Mouse (Mus musculus) hindbrain, postnatal 0 days (tissue): ENCODE results near the gene Gm47791. TPM values are rescaled to one million over a fixed set of nuclear protein-coding genes. Genes with fewer than 3 reads are reported as not detected.
A peak's percentile ranks its signal among the peaks of the same experiment; 100 is the strongest.

Experiments
- ATAC-seq: fragments of 200-750 bp; cut with Nextera tagmentation; 2 replicates; pipeline ENCODE4 v1.8.0; 2017; ENCODE audit warnings: mild to moderate bottlenecking, moderate TSS enrichment, moderate library complexity
- DNase-seq: peaks from one replicate; pipeline ENCODE4 v3.0.0-alpha.2; 2015; ENCODE audit warnings: low spot score
- H3K27ac ChIP-seq: fragments of 300-500 bp; sonication (generic); 2 replicates; pipeline ENCODE4 v1.5.1; 2014; ENCODE audit warnings: mild to moderate bottlenecking
- H3K27me3 ChIP-seq: fragments of 300-500 bp; sonication (generic); 2 replicates; pipeline ENCODE4 v1.6.1; 2014; ENCODE audit warnings: low read length, mixed read lengths; ENCODE audit not compliant: insufficient read depth
- H3K36me3 ChIP-seq: fragments of 300-500 bp; sonication (generic); 2 replicates; pipeline ENCODE4 v1.6.1; 2014; ENCODE audit warnings: low read length, mixed read lengths; ENCODE audit not compliant: insufficient read depth
- H3K4me1 ChIP-seq: fragments of 300-500 bp; sonication (generic); 2 replicates; pipeline ENCODE4 v1.6.1; 2014; ENCODE audit warnings: antibody characterized with exemption, low read length, mixed read lengths; ENCODE audit not compliant: insufficient read depth
- H3K4me2 ChIP-seq: fragments of 300-500 bp; sonication (generic); 2 replicates; pipeline ENCODE4 v1.6.1; 2014; ENCODE audit warnings: low read depth, mild to moderate bottlenecking, low read length, moderate library complexity, mixed read lengths
- H3K4me3 ChIP-seq: fragments of 300-500 bp; sonication (generic); 2 replicates; pipeline ENCODE4 v1.5.1; 2014; ENCODE audit warnings: low read length
- H3K9ac ChIP-seq: fragments of 300-500 bp; sonication (generic); replicated peaks from 2 replicates; pipeline ENCODE4 v1.6.1; 2014; ENCODE audit warnings: mild to moderate bottlenecking, low read length, moderate library complexity, mixed read lengths
- H3K9me3 ChIP-seq: fragments of 300-500 bp; sonication (generic); 2 replicates; pipeline ENCODE4 v1.6.1; 2016; ENCODE audit warnings: low read length, mixed read lengths
- CTCF ChIP-seq: IDR thresholded peaks from 2 replicates; pipeline ENCODE4 v1.5.1; 2016; ENCODE audit warnings: antibody characterized with exemption, control low read depth, low read depth
- WGBS: fragments of 180-500 bp; shearing (Covaris S2); extraction: QIAGEN DNeasy Blood & Tissue Kit; methylation state at CpG from one replicate; pipeline ENCODE4 v1.1.7; 2014; 5-methylcytosine and 5-hydroxymethylcytosine counted together
- polyA plus RNA-seq: library from polyadenylated mRNA; unstranded; fragments of >200 nt; fragmentation: Nextera tagmentation; extraction: Ambion mirVana; gene quantifications from 2 replicates; pipeline ENCODE4 v1.2.1, GENCODE M21; 2015
- total RNA-seq: library from RNA; depleted of rRNA; stranded (reverse); fragments of >200 nt; gene quantifications from 2 replicates; pipeline ENCODE4 v1.2.3, GENCODE M21; 2014

Gene Gm47791
- total and polyA plus RNA-seq, 2 experiments from 2014 or later: not detected

DNA sequence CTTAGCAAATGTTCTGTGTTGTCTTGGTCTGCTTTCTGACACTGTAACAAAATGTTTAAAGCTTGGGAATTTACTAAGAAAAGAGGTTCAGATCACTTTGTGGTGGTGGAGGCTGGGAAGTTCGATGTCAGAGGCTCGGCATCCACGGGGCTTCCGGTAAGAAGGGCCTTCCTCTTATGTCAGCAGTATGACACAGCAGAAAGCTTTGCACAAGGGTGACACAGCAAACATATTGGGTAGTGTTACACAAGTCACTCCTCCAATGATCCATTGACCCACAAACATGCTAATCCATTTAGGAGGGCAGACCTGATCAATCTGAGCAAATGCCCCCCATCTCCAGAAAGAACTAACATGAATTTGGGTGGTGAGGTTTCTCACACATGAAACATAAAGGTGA, 26.0 kb upstream of the Gm47791 start:
- no peak for TF ChIP-seq CTCF
- DNase-seq: no peak
- no peaks in the 10 kb centered on the region for H3K4me1 ChIP-seq
- H3K9ac ChIP-seq: no peak overlapping the region
- no peak overlapping the region for H3K4me2 ChIP-seq
- no peaks in the 10 kb centered on the region for H3K36me3 ChIP-seq
- H3K27ac ChIP-seq: no peak overlapping the region
- WGBS: 94% methylated on average over 4 of the region's 4 CpGs
- H3K4me3 ChIP-seq: no peak overlapping the region
- no peak for ATAC-seq
- H3K27me3 ChIP-seq: no peaks in the 10 kb centered on the region
- no peaks in the 10 kb centered on the region for H3K9me3 ChIP-seq

DNA sequence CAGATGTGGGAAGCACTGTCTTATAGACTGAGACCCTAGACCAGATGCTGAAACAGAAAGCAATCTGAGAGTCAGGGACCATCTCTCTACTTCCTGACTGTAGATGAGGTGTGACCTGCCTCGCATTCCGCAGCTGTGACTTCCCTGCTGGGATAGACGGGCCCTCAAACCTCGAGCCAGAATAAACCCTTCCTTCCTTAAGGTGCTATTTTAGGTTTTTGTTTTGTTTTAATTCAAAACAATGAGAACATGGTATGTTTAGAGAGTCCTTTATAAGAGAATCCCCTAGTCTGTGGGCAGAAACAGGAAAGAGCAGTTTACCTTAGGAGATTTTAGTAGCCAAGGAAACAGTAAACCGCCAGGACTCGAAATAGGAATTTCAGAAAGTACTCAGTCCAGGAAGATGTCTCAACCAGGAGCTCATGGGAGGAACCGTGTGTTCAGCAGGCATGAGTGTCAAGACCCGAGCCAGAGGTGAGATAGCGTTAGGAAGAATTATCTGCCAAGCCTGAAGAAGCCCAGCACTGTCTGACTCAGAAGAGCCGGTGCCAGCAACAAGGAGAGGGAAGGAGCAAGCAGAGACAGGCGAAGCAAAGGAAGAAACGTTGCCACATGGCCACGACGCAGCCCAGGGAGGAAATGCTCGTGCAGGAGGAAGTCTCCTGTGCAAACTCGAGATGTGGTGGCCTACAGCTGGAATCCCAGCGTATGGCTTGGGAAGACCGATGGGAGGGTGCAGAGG, 24.8 kb upstream of the Gm47791 start:
- no peak overlapping the region for H3K4me3 ChIP-seq
- H3K27ac ChIP-seq: 0 out of 2 replicates have a peak overlapping the region, but pooled peaks have one; percentile 6
- H3K27me3 ChIP-seq: no peaks in the 10 kb centered on the region
- TF ChIP-seq CTCF: no peak
- DNase-seq (no peak), ATAC-seq (no peak)
- H3K9ac ChIP-seq: no peak overlapping the region
- no peaks in the 10 kb centered on the region for H3K4me1 ChIP-seq
- no peaks in the 10 kb centered on the region for H3K9me3 ChIP-seq
- no peak overlapping the region for H3K4me2 ChIP-seq
- H3K36me3 ChIP-seq: no peaks in the 10 kb centered on the region
- WGBS: 77% methylated on average over 18 of the region's 18 CpGs

DNA sequence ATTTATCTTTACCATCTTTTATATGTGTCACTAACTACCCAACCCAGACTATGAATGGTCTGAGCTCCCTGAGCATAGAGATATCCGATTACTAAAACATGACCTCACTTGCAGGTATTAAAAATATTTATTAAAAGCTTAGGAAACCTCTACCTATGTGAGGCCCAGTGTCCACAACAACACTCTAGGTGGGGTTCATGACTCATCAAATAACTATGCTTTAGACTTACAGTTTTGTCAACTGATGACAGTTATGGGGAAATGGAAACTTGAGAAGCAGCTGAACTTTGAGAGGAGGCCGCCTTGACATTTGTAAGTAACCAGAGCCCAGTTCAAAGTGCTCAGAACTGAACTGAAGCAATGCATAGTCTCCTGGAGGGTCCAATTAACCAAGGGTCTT, 24.2 kb upstream of the Gm47791 start:
- Histone ChIP-seq H3K9ac (no peak overlapping the region), H3K27ac (no peak overlapping the region), H3K9me3 (no peaks in the 10 kb centered on the region), H3K27me3 (no peaks in the 10 kb centered on the region), H3K4me2 (no peak overlapping the region), H3K36me3 (no peaks in the 10 kb centered on the region), H3K4me1 (no peaks in the 10 kb centered on the region), H3K4me3 (no peak overlapping the region)
- no peak for TF ChIP-seq CTCF
- WGBS: 86% methylated on average over 2 of the region's 2 CpGs
- DNase-seq (no peak), ATAC-seq (no peak)

DNA sequence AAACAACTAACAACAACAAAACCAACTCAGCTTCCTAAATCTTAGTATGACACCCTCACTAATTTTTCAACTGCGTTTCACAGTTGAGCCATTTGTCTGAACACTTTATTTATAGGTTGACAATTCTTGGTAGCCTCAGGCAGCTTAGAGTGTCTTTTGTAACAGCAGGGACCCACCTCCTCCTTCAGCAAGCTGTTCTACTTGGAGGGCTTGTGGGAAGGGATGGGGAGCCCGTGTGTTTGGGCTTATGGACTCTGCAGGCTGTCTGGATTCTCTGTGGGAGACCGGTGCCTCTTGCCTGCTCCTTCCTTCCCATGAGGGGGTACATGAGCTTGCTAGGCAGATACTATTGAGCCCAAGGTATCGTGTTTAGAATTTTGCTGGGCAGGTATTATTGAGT, 22.9 kb upstream of the Gm47791 start:
- ATAC-seq: no peak
- H3K4me1 ChIP-seq: no peaks in the 10 kb centered on the region
- no peak overlapping the region for H3K9ac ChIP-seq
- H3K9me3 ChIP-seq: no peaks in the 10 kb centered on the region
- no peak for DNase-seq
- no peaks in the 10 kb centered on the region for H3K36me3 ChIP-seq
- no peak overlapping the region for H3K4me3 ChIP-seq
- no peak overlapping the region for H3K4me2 ChIP-seq
- no peak overlapping the region for H3K27ac ChIP-seq
- 43% methylated on average over 4 of the region's 4 CpGs for WGBS
- TF ChIP-seq CTCF: no peak
- H3K27me3 ChIP-seq: no peaks in the 10 kb centered on the region

DNA sequence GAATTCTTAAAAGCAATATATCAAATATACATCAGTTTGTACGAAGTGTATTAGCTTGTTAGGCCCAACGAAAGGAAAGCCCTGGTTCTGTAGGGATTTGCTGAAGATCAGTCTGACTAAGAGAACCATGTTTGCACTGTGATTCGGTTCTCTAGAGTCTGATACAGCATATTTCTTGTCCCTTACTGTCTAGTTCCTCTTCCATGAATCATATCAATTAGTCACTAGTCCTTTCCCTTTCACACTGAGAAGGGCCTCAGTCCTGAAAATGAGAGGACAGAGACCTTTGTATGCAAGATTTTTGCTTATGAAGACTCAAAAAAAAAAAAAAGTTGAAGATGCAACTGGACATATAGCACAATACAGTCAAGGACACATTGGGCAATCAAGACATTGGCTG, 22.1 kb upstream of the Gm47791 start:
- Histone ChIP-seq H3K36me3 (no peaks in the 10 kb centered on the region), H3K9me3 (no peaks in the 10 kb centered on the region), H3K27me3 (no peaks in the 10 kb centered on the region), H3K9ac (no peak overlapping the region), H3K4me3 (no peak overlapping the region), H3K27ac (no peak overlapping the region), H3K4me2 (no peak overlapping the region), H3K4me1 (no peaks in the 10 kb centered on the region)
- ATAC-seq (no peak), DNase-seq (no peak)
- no peak for TF ChIP-seq CTCF
- 90% methylated on average over 3 of the region's 3 CpGs for WGBS

DNA sequence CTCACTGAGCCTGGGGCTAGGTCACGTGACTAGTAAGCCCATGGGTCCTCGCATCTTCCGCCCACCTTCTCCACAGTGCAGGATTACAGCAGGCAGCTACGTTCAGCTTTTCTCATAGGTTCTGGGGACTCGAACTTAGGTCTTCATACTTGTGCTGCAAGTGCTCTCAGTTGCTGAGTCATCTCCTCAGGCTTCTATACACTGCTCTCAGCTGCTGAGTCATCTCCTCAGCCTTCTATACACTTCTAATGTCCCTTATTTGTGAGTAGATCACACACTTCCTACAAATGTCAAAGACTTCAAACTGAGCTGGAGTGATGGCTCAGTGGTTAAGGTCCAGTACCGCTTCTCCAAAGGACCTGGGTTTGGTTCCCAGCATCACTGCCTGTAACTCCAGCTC, 21.2 kb upstream of the Gm47791 start:
- Histone ChIP-seq H3K27me3 (no peaks in the 10 kb centered on the region), H3K4me2 (no peak overlapping the region), H3K4me1 (no peaks in the 10 kb centered on the region), H3K9ac (no peak overlapping the region), H3K36me3 (no peaks in the 10 kb centered on the region), H3K4me3 (no peak overlapping the region), H3K9me3 (no peaks in the 10 kb centered on the region), H3K27ac (no peak overlapping the region)
- ATAC-seq: no peak
- TF ChIP-seq CTCF: no peak
- DNase-seq: no peak
- 94% methylated on average over 6 of the region's 6 CpGs for WGBS

DNA sequence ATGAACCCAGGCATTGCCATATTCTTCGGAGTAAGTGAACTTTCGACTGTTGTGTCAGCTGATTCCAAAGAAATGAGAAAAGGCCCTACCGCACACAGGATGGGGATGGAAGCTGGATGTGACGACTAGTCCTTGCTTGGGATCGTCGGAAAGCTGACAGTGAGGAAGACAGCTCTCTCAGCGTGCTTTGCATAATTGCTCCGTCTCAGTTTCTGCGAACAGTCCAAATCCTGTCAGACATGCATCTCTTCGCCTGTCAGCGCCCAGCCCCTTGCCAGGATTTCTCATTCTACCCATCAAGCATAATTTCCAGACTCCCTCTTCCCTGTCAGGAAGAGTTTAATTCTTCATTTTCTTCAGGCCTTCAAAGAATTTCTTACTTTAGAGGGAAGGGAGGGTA, 20.1 kb upstream of the Gm47791 start:
- no peaks in the 10 kb centered on the region for H3K9me3 ChIP-seq
- no peaks in the 10 kb centered on the region for H3K4me1 ChIP-seq
- 60% methylated on average over 11 of the region's 11 CpGs for WGBS
- no peak overlapping the region for H3K9ac ChIP-seq
- H3K4me3 ChIP-seq: no peak overlapping the region
- H3K4me2 ChIP-seq: no peak overlapping the region
- no peaks in the 10 kb centered on the region for H3K27me3 ChIP-seq
- ATAC-seq (0 out of 2 replicates have a peak, but pooled peaks have one; percentile 25), DNase-seq (peak; percentile 39)
- TF ChIP-seq CTCF: no peak
- no peak overlapping the region for H3K27ac ChIP-seq
- H3K36me3 ChIP-seq: no peaks in the 10 kb centered on the region
